Mouse (Mus musculus) adrenal gland, adult (tissue): Measurements from ENCODE around the gene Adgrf3.

Source experiments
- DNase-seq, 2 experiments: peaks; one replicate each; pipeline ENCODE4 v3.0.0; 2022 to 2023; ENCODE audit warnings: low spot score in 1 of 2; ENCODE audit not compliant: inconsistent age in 2 of 2

Gene Adgrf3

DNA sequence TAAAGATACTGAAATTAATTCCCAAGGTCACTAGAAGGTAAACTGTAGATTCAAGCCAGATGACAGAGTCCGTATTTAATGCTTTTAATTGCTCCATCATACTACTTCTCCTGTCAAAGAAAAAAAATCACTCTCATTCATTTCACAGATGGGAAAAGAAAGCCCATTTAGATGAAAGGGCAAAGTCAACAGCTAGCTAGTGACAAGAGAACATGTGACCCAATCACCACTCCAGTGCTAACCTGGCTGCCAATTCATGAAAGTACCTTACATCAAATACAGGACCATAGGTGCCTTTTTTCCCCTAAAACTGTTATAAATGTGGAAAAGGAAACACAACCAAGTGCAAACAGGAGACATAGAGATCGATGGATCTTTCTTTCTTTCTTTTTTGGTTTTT lies 52.3 kb downstream of the Adgrf3 start:
- peak in 1 of 2 experiments; percentile 40 for DNase-seq

DNA sequence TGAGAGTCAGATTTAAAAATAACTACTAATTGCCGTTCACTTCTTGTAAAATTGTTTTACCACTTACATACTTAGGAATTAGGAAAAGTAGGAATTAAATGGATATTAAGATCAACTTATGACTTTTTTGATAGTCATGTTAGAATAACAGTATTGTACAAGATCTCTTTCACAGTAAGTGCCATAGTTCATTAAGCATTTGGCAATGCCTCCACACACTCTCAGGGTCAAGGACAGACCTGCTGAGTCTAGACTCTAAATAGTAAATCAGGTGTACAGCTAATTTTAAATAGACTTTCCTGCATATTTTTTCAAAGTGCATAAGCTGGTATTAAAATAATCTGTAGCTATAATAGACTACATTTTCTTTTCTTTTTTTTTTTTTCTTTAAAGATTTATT lies 53.1 kb downstream of the Adgrf3 start:
- peak in 1 of 2 experiments; percentile 56 for DNase-seq

DNA sequence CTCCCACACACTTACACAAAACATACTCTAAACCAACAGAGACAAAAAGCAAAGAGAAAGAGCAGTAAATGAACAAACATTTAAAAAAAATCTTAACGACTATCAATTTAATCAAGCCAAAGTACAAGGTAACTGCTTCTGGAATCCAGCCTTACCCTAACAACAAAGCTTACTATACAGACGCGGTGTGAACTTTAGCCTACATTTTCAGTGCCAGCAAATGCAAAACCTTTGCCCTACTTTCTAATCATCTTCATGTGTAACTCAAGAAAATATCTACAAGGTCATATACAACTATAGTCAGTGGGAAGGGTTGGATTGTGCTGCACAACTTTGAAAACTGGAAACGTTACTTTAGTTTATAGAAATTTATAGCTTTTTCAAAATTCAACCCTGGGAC lies 53.5 kb downstream of the Adgrf3 start:
- peak in 1 of 2 experiments; percentile 78 for DNase-seq

DNA sequence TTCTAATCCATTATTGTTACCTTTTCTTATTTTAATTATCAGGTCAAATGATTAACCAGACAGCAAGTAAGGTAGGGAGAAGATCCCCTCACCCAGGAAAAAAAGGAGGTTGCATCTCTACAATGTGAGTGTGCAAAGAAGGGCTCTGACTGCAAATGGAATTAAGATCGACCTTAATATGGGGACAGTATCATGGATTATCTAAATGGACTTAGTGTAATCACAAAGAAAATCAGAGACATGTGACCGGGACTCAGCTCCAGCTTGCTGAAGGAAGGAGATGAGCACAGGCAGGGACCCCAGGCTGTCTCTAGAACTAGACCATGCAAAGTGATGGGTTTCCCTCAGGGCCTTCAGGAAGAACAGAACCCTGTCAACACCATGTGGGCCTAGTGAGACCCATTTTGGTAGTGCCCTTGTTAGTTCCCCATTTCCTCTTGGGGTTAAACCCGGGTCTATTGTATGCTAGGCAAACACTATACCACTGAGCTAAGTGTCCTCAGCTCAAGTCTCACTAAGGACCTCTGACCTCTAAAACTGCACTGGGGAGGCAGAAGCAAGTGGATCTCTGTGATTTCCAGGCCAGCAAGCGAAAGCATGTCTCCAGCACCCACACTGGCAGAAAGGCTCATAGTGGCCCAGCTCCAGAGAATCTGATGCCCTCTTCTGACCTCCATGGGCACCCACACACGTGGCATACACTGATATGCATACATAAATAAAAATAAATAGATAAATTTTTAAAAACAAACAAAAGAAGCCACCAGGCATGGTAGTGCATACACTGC lies 57.2 kb downstream of the Adgrf3 start:
- DNase-seq: peak in 1 of 2 experiments; percentile 40

DNA sequence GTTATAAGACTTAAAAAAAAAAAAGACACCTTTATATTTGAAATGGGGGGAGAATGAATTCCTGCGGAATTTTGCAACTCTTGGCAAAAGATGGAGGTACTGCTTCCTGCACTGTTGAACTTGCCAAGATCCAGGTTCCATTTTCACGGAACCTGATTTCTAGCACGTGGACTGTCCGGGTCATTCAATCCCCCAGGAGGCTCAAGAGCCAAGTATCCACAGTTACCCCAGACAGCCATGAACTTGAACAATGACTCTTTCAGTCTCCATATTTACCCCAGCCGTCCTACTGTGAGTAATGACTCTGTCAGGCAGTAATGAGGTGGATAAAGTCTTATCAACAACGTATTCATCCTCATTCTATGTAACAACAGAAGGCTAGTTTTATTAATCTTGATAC lies 59.0 kb downstream of the Adgrf3 start:
- peak in 1 of 2 experiments; percentile 42 for DNase-seq
